Mouse (Mus musculus) kidney, adult 2 months (tissue): ENCODE results near the gene Tmem86a. TPM values are rescaled to one million over a fixed set of nuclear protein-coding genes. Genes with fewer than 3 reads are reported as not detected.

Source experiments
- DNase-seq: peaks from one replicate; pipeline ENCODE4 v3.0.0; 2021
- H3K27ac ChIP-seq: fragments of 200-500 bp; 2 replicates; pipeline ENCODE4 v1.5.1; 2012; ENCODE audit warnings: low read depth, low read length, control low read depth, inconsistent platforms; ENCODE audit not compliant: insufficient read depth
- H3K27me3 ChIP-seq: fragments of 200-500 bp; replicated peaks from 2 replicates; pipeline ENCODE4 v1.6.1; 2012; ENCODE audit warnings: mild to moderate bottlenecking, moderate library complexity, low read length, inconsistent platforms; ENCODE audit not compliant: control insufficient read depth, insufficient read depth
- H3K36me3 ChIP-seq: fragments of 200-500 bp; 2 replicates; pipeline ENCODE4 v1.6.1; 2012; ENCODE audit warnings: mild to moderate bottlenecking, moderate library complexity, low read length, inconsistent platforms; ENCODE audit not compliant: control insufficient read depth, insufficient read depth
- H3K4me1 ChIP-seq: fragments of 200-500 bp; 2 replicates; pipeline ENCODE4 v1.6.1; 2011; ENCODE audit warnings: low read length; ENCODE audit not compliant: control insufficient read depth, insufficient read depth
- H3K4me3 ChIP-seq: fragments of 200-500 bp; 2 replicates; pipeline ENCODE4 v1.5.1; 2011; ENCODE audit warnings: mild to moderate bottlenecking, low read depth, low read length, control low read depth; ENCODE audit not compliant: insufficient read depth
- CTCF ChIP-seq: fragments of 200-500 bp; conservative IDR thresholded peaks from 2 replicates; pipeline ENCODE4 v1.5.1; 2011; ENCODE audit warnings: low read depth, mild to moderate bottlenecking, control low read depth, low read length, moderate library complexity, mixed read lengths; ENCODE audit not compliant: insufficient read depth, insufficient read length
- POLR2A ChIP-seq: fragments of 200-500 bp; IDR thresholded peaks from one replicate; pipeline ENCODE4 v1.6.1; 2011; ENCODE audit warnings: low read depth, low read length, control low read depth
- WGBS: fragments of 180-500 bp; shearing (Covaris S2); methylation state at CpG from one replicate; pipeline ENCODE4 v1.1.7; 2018; 5-methylcytosine and 5-hydroxymethylcytosine counted together
- polyA plus RNA-seq: library from polyadenylated mRNA; depleted of rRNA; stranded (reverse); fragments of >200 nt; gene quantifications from 2 replicates; pipeline ENCODE4 v1.2.3, GENCODE M21; 2012; rRNA removed

Gene Tmem86a
- polyA plus RNA-seq, result 97.0 and 104 TPM in 2 replicates

DNA sequence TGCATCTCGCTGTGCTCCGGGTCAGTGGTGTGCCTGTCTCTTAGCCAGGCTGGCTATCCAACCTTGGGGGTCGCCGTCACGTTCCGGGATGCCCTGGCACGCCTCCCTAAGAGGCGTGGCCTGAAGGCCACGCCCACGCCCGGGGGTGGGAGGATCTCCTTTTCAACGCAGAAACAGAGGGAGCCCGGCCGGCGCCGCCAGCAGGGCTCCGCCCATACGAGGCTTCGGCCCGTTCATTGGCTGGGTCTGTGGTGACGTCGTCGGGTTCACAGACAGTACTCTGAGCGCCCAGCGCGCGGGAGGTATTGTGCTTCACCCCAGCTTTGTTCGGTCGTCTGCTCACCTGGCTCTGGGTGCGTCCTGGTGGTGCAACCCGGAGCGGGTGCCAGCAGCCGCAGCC, at the start of gene Tmem86a:
Tmem86a (plus strand) TSS at position 236 of the 400 bp plus-strand sequence.
- H3K27ac ChIP-seq, result peak within 1 kb of the TSS; percentile 94
- H3K4me3 ChIP-seq, result peak within 1 kb of the TSS; percentile 79
- DNase-seq, result peak; percentile 97
- H3K27me3 ChIP-seq, result no peaks in the 10 kb centered on the region
- under 1% methylated on average over 33 of the region's 33 CpGs for WGBS
- peaks cover 21% of the 10 kb centered on the region for H3K4me1 ChIP-seq
- TF ChIP-seq POLR2A (peak; percentile 76), CTCF (no peak)
- H3K36me3 ChIP-seq, result no peaks in the 10 kb centered on the region

DNA sequence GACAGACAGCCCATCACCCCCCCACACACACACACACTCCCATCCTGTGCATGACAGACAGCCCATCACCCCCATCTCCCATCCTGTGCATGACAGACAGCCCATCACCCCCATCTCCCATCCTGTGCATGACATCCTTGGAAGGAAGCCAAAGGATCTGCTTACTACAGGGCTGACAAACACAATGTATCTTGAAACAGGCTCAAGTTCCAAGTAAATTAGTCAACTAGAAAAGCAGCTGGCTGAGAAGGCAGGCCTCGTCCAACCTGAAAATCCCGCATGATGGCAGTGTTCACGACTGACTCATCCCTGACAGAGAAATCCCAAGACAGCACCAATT, 49.8 kb upstream of the Tmem86a start:
- no peak for TF ChIP-seq POLR2A
- H3K27ac ChIP-seq, result peak overlapping the region; percentile 65
- 24% methylated on average over 3 of the region's 3 CpGs for WGBS

DNA sequence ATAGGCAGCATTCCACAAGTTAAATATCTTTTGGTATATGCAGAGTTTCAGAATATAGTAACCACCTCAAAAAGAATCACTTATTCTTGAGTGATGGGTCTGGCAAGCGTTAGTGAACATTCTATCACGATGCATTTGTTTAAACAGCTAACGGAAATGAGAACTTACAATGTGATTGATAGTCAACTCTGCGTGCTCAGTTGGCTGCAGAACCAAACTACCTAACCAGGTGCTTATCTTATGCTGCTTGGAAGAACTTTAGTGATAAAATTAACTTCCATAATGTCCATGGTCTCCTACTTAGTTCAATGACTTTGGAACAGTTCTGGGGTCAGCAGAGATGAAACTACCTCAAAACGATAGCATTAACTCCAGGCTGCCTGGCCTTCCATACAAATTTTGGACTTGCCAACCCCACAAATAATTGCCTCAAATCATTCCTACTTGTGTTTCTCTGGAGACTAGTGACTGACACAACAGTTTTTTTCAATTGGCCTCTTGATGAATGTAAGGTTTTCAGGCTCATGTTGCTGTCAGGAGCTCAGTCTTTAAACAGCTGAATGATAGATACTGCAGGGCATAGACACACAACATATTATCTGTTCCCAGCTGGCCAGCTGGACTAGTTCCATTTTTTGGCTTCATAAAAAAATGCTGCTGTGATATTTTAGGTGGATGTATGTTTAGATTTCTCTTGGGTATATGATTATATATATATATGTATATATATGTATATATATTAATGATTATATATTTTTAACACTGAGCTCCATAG, 49.1 kb upstream of the Tmem86a start:
- peaks cover 2% of the 10 kb centered on the region; the same call in 1 of the 2 replicates for H3K36me3 ChIP-seq
- 51% methylated on average over 5 of the region's 5 CpGs for WGBS
- TF ChIP-seq POLR2A (no peak), CTCF (no peak)
- no peaks in the 10 kb centered on the region for H3K27me3 ChIP-seq
- no peak for DNase-seq
- peak overlapping the region; percentile 27; the same call in 1 of the 2 replicates for H3K27ac ChIP-seq
- no peak overlapping the region for H3K4me3 ChIP-seq
- H3K4me1 ChIP-seq, result peaks cover 29% of the 10 kb centered on the region

More for the DNA sequence above, 49.8 kb upstream of the Tmem86a start:
- H3K4me1 ChIP-seq, result peaks cover 29% of the 10 kb centered on the region
- peak; percentile 73 for DNase-seq
- no peaks in the 10 kb centered on the region for H3K27me3 ChIP-seq
- H3K36me3 ChIP-seq, result peaks cover 2% of the 10 kb centered on the region; the same call in 1 of the 2 replicates
- H3K4me3 ChIP-seq, result no peak overlapping the region

DNA sequence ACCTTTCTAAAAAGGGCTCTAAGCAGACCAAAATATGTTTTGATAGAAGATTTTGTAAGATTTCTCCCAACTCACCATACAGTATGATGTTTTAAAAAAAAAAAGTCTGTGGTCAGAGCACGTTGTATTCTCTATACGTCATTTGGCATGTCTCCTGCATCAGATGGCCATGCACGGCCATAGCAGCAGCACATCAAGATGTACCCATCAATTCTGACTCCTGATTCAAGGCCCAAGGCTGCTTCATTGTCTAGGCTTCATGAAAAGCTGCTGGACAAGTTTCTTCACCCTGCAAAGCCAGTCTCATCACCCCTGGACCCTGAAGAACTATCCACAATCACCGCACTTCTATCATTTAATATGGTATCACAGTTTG, 48.5 kb upstream of the Tmem86a start:
- 0 out of 2 replicates have a peak overlapping the region, but pooled peaks have one; percentile 30 for H3K27ac ChIP-seq
- peaks cover 29% of the 10 kb centered on the region for H3K4me1 ChIP-seq
- no peak overlapping the region for H3K4me3 ChIP-seq
- H3K36me3 ChIP-seq, result peaks cover 2% of the 10 kb centered on the region; the same call in 1 of the 2 replicates
- no peaks in the 10 kb centered on the region for H3K27me3 ChIP-seq
- no peak for DNase-seq
- WGBS, result 59% methylated on average over 4 of the region's 4 CpGs
- TF ChIP-seq POLR2A (no peak), CTCF (no peak)

DNA sequence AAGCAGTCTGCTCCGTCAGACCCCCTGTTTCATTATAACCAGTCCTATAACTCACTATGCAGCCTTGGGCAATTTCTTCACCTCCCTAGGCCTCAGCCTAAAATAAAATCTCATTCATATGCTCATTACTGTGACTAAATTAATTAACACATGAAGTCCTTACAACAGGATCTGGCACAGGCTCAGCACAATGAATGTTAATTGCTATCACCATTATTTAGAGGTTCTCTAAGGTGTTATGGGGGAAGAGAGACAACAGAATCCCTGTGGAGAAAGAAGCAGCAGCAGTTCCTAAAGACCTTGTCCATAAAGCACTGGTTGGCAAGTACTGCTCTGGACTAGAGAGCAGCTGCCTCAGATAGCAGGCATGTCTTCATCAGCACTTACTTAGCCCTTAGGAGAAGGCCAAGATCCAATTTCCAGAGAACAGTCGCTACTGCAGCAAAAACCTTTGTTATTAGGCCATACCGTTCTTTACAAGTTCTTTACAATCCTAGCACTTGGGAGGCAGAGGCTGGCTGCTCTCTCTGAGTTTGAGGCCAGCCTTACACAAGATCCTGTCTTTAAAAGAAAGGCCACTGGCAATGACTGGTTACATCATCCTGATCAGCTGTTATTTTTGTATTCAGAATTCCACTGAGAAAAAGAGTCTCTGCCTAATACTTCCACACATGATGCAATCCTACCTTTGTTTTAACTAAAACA, 46.8 kb upstream of the Tmem86a start:
- Histone ChIP-seq H3K4me1 (peaks cover 31% of the 10 kb centered on the region), H3K27me3 (no peaks in the 10 kb centered on the region), H3K4me3 (no peak overlapping the region), H3K27ac (no peak overlapping the region), H3K36me3 (peaks cover 2% of the 10 kb centered on the region; the same call in 1 of the 2 replicates)
- TF ChIP-seq CTCF, result no peak
- no peak for TF ChIP-seq POLR2A
- no peak for DNase-seq
- 52% methylated on average over 3 of the region's 3 CpGs for WGBS

DNA sequence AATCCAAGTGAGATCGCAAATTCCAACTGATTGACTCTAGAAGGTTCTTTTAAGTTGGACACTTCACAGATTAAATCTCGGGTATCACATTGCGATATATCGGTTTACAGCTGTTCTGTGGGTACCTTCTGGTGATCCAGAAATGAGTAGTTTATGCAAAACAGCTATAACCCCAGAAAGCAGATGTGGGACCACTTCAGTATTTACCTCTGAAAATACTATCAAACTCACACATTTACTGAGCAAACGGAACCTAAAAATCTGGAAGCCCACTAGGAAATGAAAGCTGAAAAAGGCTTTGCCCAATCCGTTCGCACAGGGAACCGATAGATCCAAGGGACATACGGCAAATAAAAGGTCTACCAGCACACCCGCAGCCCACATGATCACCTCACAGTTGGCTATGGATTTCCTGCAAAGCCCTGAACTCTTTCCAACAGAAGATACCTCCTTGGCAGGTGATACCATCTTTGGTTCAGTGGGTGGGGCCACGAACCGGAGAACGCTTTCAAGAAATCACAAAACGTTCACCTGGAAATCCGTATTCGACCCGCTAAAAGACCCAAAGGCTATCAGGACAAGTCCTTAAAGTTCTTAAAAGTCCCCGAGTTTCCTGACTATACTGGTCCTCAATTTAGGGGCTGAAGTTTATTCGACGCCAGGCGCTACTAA, 43.2 kb upstream of the Tmem86a start:
- WGBS, result 4% methylated on average over 21 of the region's 21 CpGs
- H3K27me3 ChIP-seq, result no peaks in the 10 kb centered on the region
- TF ChIP-seq CTCF (no peak), POLR2A (no peak)
- peak; percentile 36 for DNase-seq
- H3K36me3 ChIP-seq, result no peaks in the 10 kb centered on the region
- peaks cover 12% of the 10 kb centered on the region for H3K4me1 ChIP-seq
- peak overlapping the region; percentile 66 for H3K27ac ChIP-seq
- peak overlapping the region; percentile 73 for H3K4me3 ChIP-seq

DNA sequence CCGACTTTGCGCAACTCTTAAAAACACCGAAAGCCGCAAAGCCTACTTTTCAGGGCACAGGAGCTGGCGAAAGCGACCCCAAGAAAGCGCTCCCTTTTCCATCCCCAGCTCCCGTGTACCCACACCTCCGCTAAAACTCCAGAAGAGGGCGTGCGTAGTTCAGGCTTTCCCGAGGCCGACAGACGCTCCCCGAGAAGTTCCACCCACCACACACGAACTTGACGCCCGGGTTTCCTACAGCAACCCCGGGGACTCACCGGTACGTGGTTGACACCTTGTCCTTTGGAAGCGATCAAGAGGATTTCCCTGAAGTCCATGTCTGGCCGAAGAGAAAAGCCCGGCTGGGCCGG, 42.6 kb upstream of the Tmem86a start:
- no peak for TF ChIP-seq POLR2A
- TF ChIP-seq CTCF, result peak; percentile 53
- H3K36me3 ChIP-seq, result no peaks in the 10 kb centered on the region
- H3K27ac ChIP-seq, result peak overlapping the region; percentile 66
- peak overlapping the region; percentile 73 for H3K4me3 ChIP-seq
- WGBS, result under 1% methylated on average over 25 of the region's 25 CpGs
- no peaks in the 10 kb centered on the region for H3K27me3 ChIP-seq
- peaks cover 9% of the 10 kb centered on the region for H3K4me1 ChIP-seq
- no peak for DNase-seq
